Mouse (Mus musculus): ENCODE results near the gene Csf2rb.
"Not testable (repeated sequence)": the region's sequence is repeated elsewhere in the genome, so short reads cannot be mapped to it uniquely, and the experiment has no call there.

DNA sequence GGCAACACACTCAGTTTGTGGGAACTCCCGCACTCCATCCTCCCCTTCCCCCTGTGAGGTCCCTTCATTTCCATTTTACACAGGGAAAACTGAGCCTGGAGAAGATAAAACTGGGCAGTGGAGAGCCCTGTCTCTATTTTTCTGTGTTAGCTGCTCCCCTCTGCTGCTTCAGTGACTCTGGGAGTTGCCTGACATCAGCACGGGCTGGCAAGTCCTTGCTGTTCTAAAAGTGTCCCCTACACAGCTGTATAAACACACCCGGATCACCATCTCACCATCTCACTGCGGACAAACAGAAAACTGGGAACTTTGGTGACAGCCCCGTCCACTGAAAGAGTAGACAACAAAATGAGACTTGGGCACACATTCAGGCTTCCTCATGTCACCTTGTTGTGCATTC lies 35.8 kb upstream of the Csf2rb start:
- not testable (repeated sequence) for TF ChIP-seq CTCF (IDR thresholded peaks at IDR 0.05; ENCODE audit: control insufficient read depth, insufficient read depth, low read length); POLR2A (IDR thresholded peaks at IDR 0.05; ENCODE audit: borderline replicate concordance, control insufficient read depth, low read depth, low read length)
